Mouse (Mus musculus) adrenal gland, postnatal 4 days (tissue): Measurements from ENCODE around the gene H2-DMa. TPM values are rescaled to one million over a fixed set of nuclear protein-coding genes. Genes with fewer than 3 reads are reported as not detected.
"Not testable (repeated sequence)": the region's sequence is repeated elsewhere in the genome, so short reads cannot be mapped to it uniquely, and the experiment has no call there.

Source experiments
- DNase-seq, 2 experiments: peaks; one replicate each; pipeline ENCODE4 v3.0.0; 2021 to 2022; ENCODE audit warnings: low spot score in 2 of 2, mixed read lengths in 2 of 2
- total RNA-seq, 2 experiments: library from RNA; stranded (reverse); gene quantifications; 2 replicates each; pipeline ENCODE4 v1.2.3; 2021

H2-DMa gene
- total RNA-seq, 2 experiments from 2014 or later, result 11.2 to 11.7 TPM

GRCm38 (mm10) chr17:34144221-34144620 lies 24.9 kb downstream of the H2-DMa start:
- not testable (repeated sequence) for DNase-seq

GRCm38 (mm10) chr17:34144960-34145371 lies 25.6 kb downstream of the H2-DMa start:
- DNase-seq, result no peak

GRCm38 (mm10) chr17:34152923-34153322 lies 33.6 kb downstream of the H2-DMa start, which contains the start of gene H2-DMb1:
Gene H2-DMb1, plus strand, starts transcription at chr17:34153072.
- DNase-seq, result no peak

GRCm38 (mm10) chr17:34155534-34155933 lies 36.2 kb downstream of the H2-DMa start:
- no peak for DNase-seq

GRCm38 (mm10) chr17:34164202-34164895 lies 45.0 kb downstream of the H2-DMa start:
- no peak for DNase-seq

GRCm38 (mm10) chr17:34165033-34165730 lies 45.8 kb downstream of the H2-DMa start:
- DNase-seq, result no peak

GRCm38 (mm10) chr17:34169279-34169678 lies 49.9 kb downstream of the H2-DMa start:
- no peak for DNase-seq

- DNase-seq, result no peak
These were observed 51.1 kb downstream of the H2-DMa start for GRCm38 (mm10) chr17:34170487-34170876.

GRCm38 (mm10) chr17:34170877-34171498 lies 51.6 kb downstream of the H2-DMa start:
- DNase-seq, result peak; percentile 51 to 66

GRCm38 (mm10) chr17:34172528-34172927 lies 53.2 kb downstream of the H2-DMa start:
- DNase-seq, result no peak

GRCm38 (mm10) chr17:34174075-34174474 lies 54.7 kb downstream of the H2-DMa start:
- no peak for DNase-seq

- DNase-seq, result no peak
These were observed 57.8 kb downstream of the H2-DMa start for GRCm38 (mm10) chr17:34177179-34177578.

- no peak for DNase-seq
These were observed 59.7 kb downstream of the H2-DMa start for GRCm38 (mm10) chr17:34179019-34179418.

- no peak for DNase-seq
These were observed 60.8 kb downstream of the H2-DMa start for GRCm38 (mm10) chr17:34179913-34180859.

GRCm38 (mm10) chr17:34183564-34184219 lies 64.4 kb downstream of the H2-DMa start:
- DNase-seq, result no peak

GRCm38 (mm10) chr17:34185526-34185925 lies 66.2 kb downstream of the H2-DMa start:
- DNase-seq, result no peak

GRCm38 (mm10) chr17:34186885-34187260 lies 67.5 kb downstream of the H2-DMa start:
- DNase-seq, result no peak

GRCm38 (mm10) chr17:34187261-34187916 lies 68.0 kb downstream of the H2-DMa start, which contains the start of the genes Tap1 and Psmb9:
Gene Tap1, plus strand, starts transcription at chr17:34187553.
Gene Psmb9, minus strand, starts transcription at chr17:34187764.
- peak; percentile 98 for DNase-seq

- DNase-seq, result no peak
These were observed 68.7 kb downstream of the H2-DMa start for GRCm38 (mm10) chr17:34188010-34188409.
